Mouse (Mus musculus) stomach, embryonic 14.5 days (tissue): ENCODE results near the gene Dock9. TPM values are rescaled to one million over a fixed set of nuclear protein-coding genes. Genes with fewer than 3 reads are reported as not detected.
A peak's percentile ranks its signal among the peaks of the same experiment; 100 is the strongest.

Experiments used
- ATAC-seq: fragments of 200-750 bp; cut with Nextera tagmentation; 2 replicates; pipeline ENCODE4 v1.8.0; 2017; ENCODE audit warnings: low read depth, moderate TSS enrichment; ENCODE audit not compliant: insufficient number of reproducible peaks, insufficient read depth, low FRiP score
- H3K27ac ChIP-seq: fragments of 300-500 bp; sonication (generic); 2 replicates; pipeline ENCODE4 v1.5.1; 2014; ENCODE audit warnings: mild to moderate bottlenecking, low read length, moderate library complexity, mixed read lengths
- H3K27me3 ChIP-seq: fragments of 300-500 bp; sonication (generic); 2 replicates; pipeline ENCODE4 v1.6.1; 2014; ENCODE audit warnings: low read length, control low read depth, mixed read lengths; ENCODE audit not compliant: control insufficient read depth, insufficient read depth
- H3K36me3 ChIP-seq: fragments of 300-500 bp; sonication (generic); 2 replicates; pipeline ENCODE4 v1.6.1; 2014; ENCODE audit warnings: mild to moderate bottlenecking, control low read depth, low read length, moderate library complexity, mixed read lengths; ENCODE audit not compliant: control insufficient read depth, insufficient read depth
- H3K4me1 ChIP-seq: fragments of 300-500 bp; sonication (generic); 2 replicates; pipeline ENCODE4 v1.6.1; 2014; ENCODE audit warnings: low read length, control low read depth, mixed read lengths; ENCODE audit not compliant: control insufficient read depth, insufficient read depth
- H3K4me2 ChIP-seq: fragments of 300-500 bp; sonication (generic); replicated peaks from 2 replicates; pipeline ENCODE4 v1.6.1; 2014; ENCODE audit warnings: low read depth, low read length, control low read depth
- H3K4me3 ChIP-seq: fragments of 300-500 bp; sonication (generic); 2 replicates; pipeline ENCODE4 v1.5.1; 2014; ENCODE audit warnings: low read depth, low read length, control low read depth
- H3K9ac ChIP-seq: fragments of 300-500 bp; sonication (generic); replicated peaks from 2 replicates; pipeline ENCODE4 v1.6.1; 2014; ENCODE audit warnings: low read depth, mild to moderate bottlenecking, control low read depth, low read length, moderate library complexity, mixed read lengths
- H3K9me3 ChIP-seq: fragments of 300-500 bp; sonication (generic); 2 replicates; pipeline ENCODE4 v1.6.1; 2016; ENCODE audit warnings: low read depth, low read length, control low read depth; ENCODE audit not compliant: control insufficient read depth
- WGBS: fragments of 180-500 bp; shearing (Covaris S2); extraction: QIAGEN DNeasy Blood & Tissue Kit; methylation state at CpG from one replicate; pipeline ENCODE4 v1.1.7; 2014; 5-methylcytosine and 5-hydroxymethylcytosine counted together
- polyA plus RNA-seq: library from polyadenylated mRNA; unstranded; fragments of >200 nt; fragmentation: Nextera tagmentation; extraction: Ambion mirVana; gene quantifications from 2 replicates; pipeline ENCODE4 v1.2.1, GENCODE M21; 2014

The Dock9 gene
- polyA plus RNA-seq, 1 experiment from 2014 or later, result 28.0 TPM

- Histone ChIP-seq H3K9me3 (no peaks in the 10 kb centered on the region), H3K36me3 (no peaks in the 10 kb centered on the region), H3K27ac (no peak overlapping the region), H3K4me3 (no peak overlapping the region), H3K9ac (no peak overlapping the region), H3K4me2 (peak overlapping the region; percentile 90), H3K4me1 (peaks cover 16% of the 10 kb centered on the region), H3K27me3 (no peaks in the 10 kb centered on the region)
- WGBS, result 45% methylated on average over 7 of the region's 7 CpGs
- ATAC-seq, result no peak
Observed at GRCm38 (mm10) chr14:121799112-121799511, 1.5 kb upstream of the Dock9 start.

- H3K36me3 ChIP-seq, result no peaks in the 10 kb centered on the region
- ATAC-seq, result peak; percentile 89
- H3K4me1 ChIP-seq, result peaks cover 20% of the 10 kb centered on the region
- H3K4me2 ChIP-seq, result peak overlapping the region; percentile 90
- H3K4me3 ChIP-seq, result peak overlapping the region; percentile 68
- no peaks in the 10 kb centered on the region for H3K27me3 ChIP-seq
- WGBS, result 1% methylated on average over 22 of the region's 22 CpGs
- H3K9ac ChIP-seq, result peak overlapping the region; percentile 59
- H3K9me3 ChIP-seq, result no peaks in the 10 kb centered on the region
- H3K27ac ChIP-seq, result peak overlapping the region; percentile 74; the same call in 1 of the 2 replicates
Observed at GRCm38 (mm10) chr14:121798411-121798799, 768 bp upstream of the Dock9 start.

- Histone ChIP-seq H3K27ac (peak overlapping the region; percentile 74; the same call in 1 of the 2 replicates), H3K27me3 (no peaks in the 10 kb centered on the region), H3K4me3 (peak overlapping the region; percentile 68), H3K4me1 (peaks cover 20% of the 10 kb centered on the region), H3K9me3 (no peaks in the 10 kb centered on the region), H3K4me2 (peak overlapping the region; percentile 90), H3K9ac (peak overlapping the region; percentile 47), H3K36me3 (no peaks in the 10 kb centered on the region)
- WGBS, result 9% methylated on average over 26 of the region's 28 CpGs
- peak; percentile 0; the same call in 1 of the 2 replicates for ATAC-seq
Observed at GRCm38 (mm10) chr14:121796571-121797456, 823 bp downstream of the Dock9 start.

GRCm38 (mm10) chr14:121795536-121795935, 2.1 kb downstream of the Dock9 start:
- ATAC-seq, result no peak
- Histone ChIP-seq H3K36me3 (no peaks in the 10 kb centered on the region), H3K27ac (no peak overlapping the region), H3K4me2 (peak overlapping the region; percentile 90), H3K9ac (no peak overlapping the region), H3K4me1 (peaks cover 22% of the 10 kb centered on the region), H3K4me3 (no peak overlapping the region), H3K9me3 (no peaks in the 10 kb centered on the region), H3K27me3 (no peaks in the 10 kb centered on the region)
- 80% methylated on average over 7 of the region's 7 CpGs for WGBS

- Histone ChIP-seq H3K36me3 (no peaks in the 10 kb centered on the region), H3K27me3 (no peaks in the 10 kb centered on the region), H3K4me3 (no peak overlapping the region), H3K9ac (no peak overlapping the region), H3K27ac (no peak overlapping the region), H3K4me1 (peaks cover 20% of the 10 kb centered on the region), H3K4me2 (no peak overlapping the region), H3K9me3 (no peaks in the 10 kb centered on the region)
- no peak for ATAC-seq
- 52% methylated on average over 5 of the region's 5 CpGs for WGBS
Observed at GRCm38 (mm10) chr14:121793639-121794038, 4.0 kb downstream of the Dock9 start.

- 72% methylated on average over 2 of the region's 2 CpGs for WGBS
- Histone ChIP-seq H3K4me1 (peaks cover 17% of the 10 kb centered on the region), H3K27me3 (no peaks in the 10 kb centered on the region), H3K4me3 (no peak overlapping the region), H3K9ac (no peak overlapping the region), H3K27ac (no peak overlapping the region), H3K4me2 (no peak overlapping the region), H3K36me3 (no peaks in the 10 kb centered on the region), H3K9me3 (no peaks in the 10 kb centered on the region)
- no peak for ATAC-seq
Observed at GRCm38 (mm10) chr14:121791935-121792334, 5.7 kb downstream of the Dock9 start.

DNA sequence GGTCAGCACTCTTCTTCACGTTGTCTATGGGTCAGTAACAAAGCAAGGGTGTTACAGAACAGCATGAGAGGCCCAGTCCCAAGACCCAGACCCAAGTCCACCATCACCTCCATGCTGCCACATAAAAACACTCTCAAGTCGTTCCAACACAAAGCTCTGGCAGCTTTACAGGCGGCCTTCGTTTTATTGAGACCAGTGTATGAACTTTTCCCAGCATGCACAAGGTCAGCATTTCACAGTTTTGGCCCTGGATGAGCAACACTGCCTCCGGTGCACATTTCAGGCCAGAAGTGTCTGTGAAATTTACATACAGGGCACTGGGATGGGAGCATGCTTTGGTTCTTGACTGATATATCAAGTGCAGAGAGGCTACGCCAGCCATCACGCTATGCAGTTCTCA, 6.5 kb downstream of the Dock9 start:
- Histone ChIP-seq H3K27ac (no peak overlapping the region), H3K4me3 (no peak overlapping the region), H3K27me3 (no peaks in the 10 kb centered on the region), H3K36me3 (no peaks in the 10 kb centered on the region), H3K4me1 (0 out of 2 replicates have a peak, but pooled peaks cover 11% of the 10 kb centered on the region), H3K4me2 (no peak overlapping the region), H3K9ac (no peak overlapping the region), H3K9me3 (no peaks in the 10 kb centered on the region)
- WGBS, result 68% methylated on average over 7 of the region's 7 CpGs
- no peak for ATAC-seq

DNA sequence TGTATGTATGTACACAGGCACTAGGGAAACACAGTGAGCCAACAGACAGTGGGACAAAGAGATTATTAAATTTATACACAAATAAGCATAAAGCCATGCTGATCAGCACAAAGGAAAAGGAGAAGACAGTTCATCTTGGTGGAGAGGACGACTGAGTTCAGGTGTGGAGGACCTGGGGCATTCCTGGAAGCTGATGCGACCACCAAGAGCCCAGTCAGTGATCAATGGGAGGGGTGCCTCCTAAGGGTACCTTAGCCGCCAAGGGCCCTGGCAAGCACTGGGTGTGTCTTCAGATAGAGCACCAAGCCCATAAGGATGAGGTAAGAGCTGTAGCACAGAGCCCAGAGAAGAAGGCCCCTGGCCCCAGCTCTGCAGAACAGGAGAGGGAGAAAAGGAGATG, 8.4 kb downstream of the Dock9 start:
- Histone ChIP-seq H3K27me3 (no peaks in the 10 kb centered on the region), H3K36me3 (no peaks in the 10 kb centered on the region), H3K4me3 (no peak overlapping the region), H3K4me2 (no peak overlapping the region), H3K9ac (no peak overlapping the region), H3K9me3 (no peaks in the 10 kb centered on the region), H3K27ac (no peak overlapping the region), H3K4me1 (0 out of 2 replicates have a peak, but pooled peaks cover 6% of the 10 kb centered on the region)
- no peak for ATAC-seq
- 76% methylated on average over 3 of the region's 3 CpGs for WGBS
